Mouse (Mus musculus) cerebellum, adult 9-11 months (tissue): ENCODE results near the gene Prkar2a.

Experiments
- DNase-seq: peaks from one replicate; pipeline ENCODE4 v3.0.0; 2022

Prkar2a gene

DNA sequence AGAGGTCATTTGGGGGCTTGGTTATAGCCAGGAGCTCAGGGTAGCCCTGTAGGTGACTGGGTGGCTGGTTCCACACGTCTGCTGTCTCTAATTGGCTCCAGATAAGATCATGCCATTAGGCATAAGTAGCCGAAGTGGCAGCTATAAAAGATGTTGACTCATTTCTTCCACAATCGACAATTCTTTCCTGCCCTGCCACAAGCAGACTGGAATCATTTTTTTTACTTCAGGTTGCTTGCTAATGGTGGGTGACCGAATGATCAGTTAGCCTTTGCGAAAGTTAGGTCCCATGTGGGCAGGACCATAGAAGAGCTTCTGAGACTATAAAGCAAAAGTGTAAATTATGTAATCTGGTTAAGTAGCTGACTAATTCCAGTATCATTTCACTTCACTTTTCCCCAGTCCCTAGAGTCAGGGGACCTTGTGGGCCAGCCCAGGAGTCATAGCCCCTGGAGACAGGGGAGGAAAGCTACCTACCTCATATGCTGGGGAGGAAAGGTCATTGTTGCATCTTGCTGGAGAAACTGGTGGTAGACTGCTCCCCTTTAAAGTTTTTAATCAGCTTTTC lies 109.5 kb downstream of the Prkar2a start:
- peak; percentile 10 for DNase-seq

DNA sequence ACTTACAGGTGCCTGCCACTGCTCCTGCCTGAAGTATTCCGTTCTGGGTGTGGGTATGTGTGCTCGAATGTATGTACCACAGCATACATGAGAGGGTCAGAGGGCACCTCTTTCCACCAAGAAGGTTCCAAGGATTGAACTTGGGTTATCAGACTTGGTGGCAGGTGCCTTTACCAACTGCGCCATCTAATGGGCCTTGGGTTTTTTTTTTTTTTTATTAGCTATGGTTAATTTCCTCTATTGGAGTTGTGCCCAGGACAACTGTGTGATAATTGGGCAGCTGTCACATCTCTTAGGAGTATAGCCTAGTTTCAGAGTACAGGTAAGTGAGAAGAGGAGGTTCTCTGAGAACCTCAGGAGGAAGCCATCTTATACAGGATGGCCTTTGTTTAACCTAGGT lies 110.5 kb downstream of the Prkar2a start:
- peak; percentile 45 for DNase-seq
